Mouse (Mus musculus) erythroblast, adult 5-6 weeks (primary cell): ENCODE data around the gene Fdx1. TPM values are rescaled to one million over a fixed set of nuclear protein-coding genes. Genes with fewer than 3 reads are reported as not detected.

Source experiments
- ATAC-seq: replicated peaks from 2 replicates; pipeline ENCODE4 v1.8.0; 2016; ENCODE audit warnings: moderate number of reproducible peaks, mild to moderate bottlenecking, moderate TSS enrichment, inconsistent platforms; ENCODE audit not compliant: poor library complexity, low FRiP score, severe bottlenecking
- total RNA-seq, 2 experiments: library from RNA; stranded (forward) in 1 of 2; stranded (reverse) in 1 of 2; fragments of 150-400 nt in 1 of 2; fragments of 200-764, 138-1000 nt in 1 of 2; gene quantifications; 2 replicates each; pipeline versions ENCODE4 v1.2.3 to v1.2.4; 2015 to 2017; ENCODE audit warnings: low replicate concordance in 2 of 2

Gene Fdx1
- total RNA-seq (2015; ENCODE audit: low replicate concordance) (2.3 TPM in 1 of 2 replicates, not detected in the other), total RNA-seq (2017; ENCODE audit: low replicate concordance) (1.1 and 1.7 TPM in 2 replicates)

DNA sequence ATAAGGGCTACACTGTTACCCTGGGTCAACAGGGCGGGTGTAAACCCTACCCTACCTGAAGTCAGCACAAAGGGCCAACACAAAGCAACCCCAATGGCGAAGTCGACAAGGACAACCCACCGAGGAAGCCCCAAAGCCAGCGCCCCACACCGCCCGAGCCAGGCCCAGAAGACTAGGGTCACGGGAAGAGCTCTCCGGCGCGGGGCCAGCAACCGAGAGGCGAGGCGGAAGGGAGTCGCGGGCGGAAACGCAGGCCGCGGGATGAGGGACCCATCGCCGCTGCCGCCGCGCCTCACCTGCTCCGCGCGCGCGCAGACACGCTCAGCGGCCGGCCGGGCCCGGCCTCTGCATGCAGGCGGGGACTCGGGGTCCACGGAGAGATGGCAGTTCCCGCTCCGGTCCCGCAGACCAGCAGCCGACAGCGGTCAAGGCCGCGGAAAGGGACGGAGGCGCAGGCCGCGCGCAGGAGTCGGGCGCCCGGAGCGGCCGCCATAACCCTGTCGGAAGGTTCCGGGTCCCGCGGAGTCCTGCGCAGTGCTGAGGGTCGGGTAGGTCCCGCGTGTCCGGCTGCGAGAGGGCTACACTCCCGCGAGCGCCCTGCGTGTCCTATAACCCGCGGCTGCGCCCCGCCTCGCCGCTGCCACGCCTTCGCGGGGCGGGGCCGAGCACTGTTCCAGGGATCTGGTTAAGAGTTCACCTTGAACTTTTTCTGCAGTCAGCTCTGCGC is at the start of gene Fdx1:
Fdx1 (minus strand) TSS at position 582 of the 727 bp plus-strand sequence.
- no peak for ATAC-seq

DNA sequence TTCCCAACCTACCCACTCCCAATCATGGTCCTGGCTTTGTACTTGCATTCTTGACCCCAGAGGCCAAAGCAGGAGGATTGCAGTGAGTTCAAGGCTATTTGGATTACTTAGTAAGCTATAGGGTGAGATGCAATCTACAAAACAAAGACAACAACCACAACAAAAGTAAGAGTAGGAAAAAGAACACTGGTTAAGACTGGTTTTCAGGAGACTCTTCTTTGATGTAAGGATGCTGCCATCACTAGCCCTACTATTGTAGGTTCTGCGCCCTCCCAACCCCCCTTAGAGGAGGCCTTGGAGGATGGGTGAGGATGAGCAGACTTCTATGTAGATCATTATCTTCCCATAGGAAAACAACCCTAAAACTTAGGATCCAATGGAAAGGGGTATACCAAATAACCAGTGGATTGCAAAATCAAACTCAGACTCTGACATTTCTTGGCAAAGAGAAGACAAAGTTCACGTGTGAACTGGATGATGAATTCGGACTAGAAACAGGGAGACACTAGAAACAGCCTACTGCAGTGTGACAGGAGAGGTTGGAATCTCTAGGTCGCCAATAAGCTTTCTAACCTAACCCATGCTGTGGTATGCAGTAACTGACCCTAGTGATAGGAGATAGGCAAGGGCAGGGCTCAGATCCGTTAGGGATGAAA is 49.6 kb upstream of the Fdx1 start:
- ATAC-seq: no peak

GRCm38 (mm10) chr9:52012311-52012710 is 49.0 kb upstream of the Fdx1 start:
- no peak for ATAC-seq

GRCm38 (mm10) chr9:52008511-52008910 is 45.2 kb upstream of the Fdx1 start:
- ATAC-seq: no peak

GRCm38 (mm10) chr9:52007341-52007740 is 44.0 kb upstream of the Fdx1 start:
- no peak for ATAC-seq

DNA sequence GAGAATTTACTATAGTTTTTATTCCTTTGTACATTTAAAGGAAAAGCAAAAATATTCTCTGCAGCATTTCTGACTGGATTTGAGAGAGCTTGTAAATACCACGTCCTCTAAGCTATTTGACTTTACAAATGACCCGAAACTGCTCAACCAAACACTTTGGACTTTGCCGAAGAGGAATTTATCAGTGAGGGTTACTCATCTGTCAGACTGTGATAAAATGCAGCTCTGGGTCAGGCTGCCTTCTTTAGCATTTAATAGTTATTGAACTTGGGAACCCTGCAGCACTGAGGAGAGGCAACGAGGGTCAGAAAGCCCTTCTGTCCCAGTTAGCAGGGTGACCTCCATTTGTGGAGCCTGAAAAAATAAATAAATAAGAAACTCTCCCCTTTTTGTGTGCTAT is 40.1 kb upstream of the Fdx1 start:
- no peak for ATAC-seq

- no peak for ATAC-seq
Observed at GRCm38 (mm10) chr9:51995331-51996099, 32.2 kb upstream of the Fdx1 start.

DNA sequence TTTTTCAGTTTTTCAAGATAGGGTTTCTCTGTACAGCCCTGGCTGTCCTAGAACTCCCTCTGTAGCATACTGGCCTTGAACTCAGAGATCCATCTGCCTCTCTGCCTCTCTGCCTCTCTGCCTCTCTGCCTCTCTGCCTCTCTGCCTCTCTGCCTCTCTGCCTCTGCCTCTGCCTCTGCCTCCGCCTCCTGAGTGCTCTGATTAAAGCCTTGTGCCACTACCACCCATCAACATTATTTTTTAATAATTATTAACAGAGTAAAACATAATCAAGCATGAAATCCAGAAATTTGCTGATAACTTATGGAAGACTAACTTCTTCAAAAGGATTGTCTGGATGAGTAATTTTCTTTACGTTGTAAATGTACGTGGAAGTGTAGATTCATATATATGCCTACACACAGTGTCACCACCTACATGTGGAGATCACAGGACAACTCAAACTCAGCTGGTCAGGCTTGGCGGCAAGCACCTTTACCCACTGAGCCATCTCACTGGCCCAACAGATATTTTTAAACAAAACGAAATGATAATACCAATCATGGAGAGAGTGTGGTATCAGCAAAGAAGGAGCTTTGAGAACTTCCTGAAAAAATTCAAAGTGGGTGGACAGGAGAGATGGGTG is 31.4 kb upstream of the Fdx1 start:
- no peak for ATAC-seq

- ATAC-seq: no peak
Observed at GRCm38 (mm10) chr9:51993486-51994275, 30.3 kb upstream of the Fdx1 start.

GRCm38 (mm10) chr9:51991241-51991876 is 28.0 kb upstream of the Fdx1 start:
- ATAC-seq: no peak

GRCm38 (mm10) chr9:51990828-51991227 is 27.5 kb upstream of the Fdx1 start:
- no peak for ATAC-seq

DNA sequence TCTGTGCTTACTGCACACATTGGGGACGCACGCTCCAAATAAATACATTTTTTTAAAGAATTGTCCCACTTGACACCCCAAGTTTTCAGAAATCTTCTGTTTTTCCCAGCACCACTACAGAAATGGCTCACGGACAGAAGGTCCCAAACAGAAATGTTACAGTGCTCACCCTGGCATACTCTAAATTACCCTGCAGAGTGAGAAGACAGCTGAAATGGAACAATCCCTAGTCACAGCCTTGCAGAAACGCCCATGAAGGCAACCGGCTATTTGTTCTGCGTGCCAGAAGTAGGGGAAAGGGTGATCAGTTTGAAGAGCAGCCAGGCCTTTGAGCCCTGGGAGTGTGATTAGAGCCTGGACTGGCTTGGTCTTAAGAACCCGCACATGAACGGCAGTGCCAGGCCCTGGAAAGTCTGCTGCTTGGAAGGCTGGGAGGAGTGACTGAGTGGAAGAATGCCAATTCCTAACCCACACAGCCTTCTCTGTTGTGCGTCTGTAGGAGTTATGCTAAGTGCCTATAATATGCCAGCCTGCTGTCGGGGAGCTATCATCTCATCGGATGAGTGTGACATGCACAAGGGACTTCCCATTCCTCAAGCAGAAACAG is 22.2 kb upstream of the Fdx1 start:
- ATAC-seq: no peak

GRCm38 (mm10) chr9:51981131-51981530 is 17.8 kb upstream of the Fdx1 start:
- ATAC-seq: no peak

- ATAC-seq: no peak
Observed at GRCm38 (mm10) chr9:51979301-51979700, 15.9 kb upstream of the Fdx1 start.

DNA sequence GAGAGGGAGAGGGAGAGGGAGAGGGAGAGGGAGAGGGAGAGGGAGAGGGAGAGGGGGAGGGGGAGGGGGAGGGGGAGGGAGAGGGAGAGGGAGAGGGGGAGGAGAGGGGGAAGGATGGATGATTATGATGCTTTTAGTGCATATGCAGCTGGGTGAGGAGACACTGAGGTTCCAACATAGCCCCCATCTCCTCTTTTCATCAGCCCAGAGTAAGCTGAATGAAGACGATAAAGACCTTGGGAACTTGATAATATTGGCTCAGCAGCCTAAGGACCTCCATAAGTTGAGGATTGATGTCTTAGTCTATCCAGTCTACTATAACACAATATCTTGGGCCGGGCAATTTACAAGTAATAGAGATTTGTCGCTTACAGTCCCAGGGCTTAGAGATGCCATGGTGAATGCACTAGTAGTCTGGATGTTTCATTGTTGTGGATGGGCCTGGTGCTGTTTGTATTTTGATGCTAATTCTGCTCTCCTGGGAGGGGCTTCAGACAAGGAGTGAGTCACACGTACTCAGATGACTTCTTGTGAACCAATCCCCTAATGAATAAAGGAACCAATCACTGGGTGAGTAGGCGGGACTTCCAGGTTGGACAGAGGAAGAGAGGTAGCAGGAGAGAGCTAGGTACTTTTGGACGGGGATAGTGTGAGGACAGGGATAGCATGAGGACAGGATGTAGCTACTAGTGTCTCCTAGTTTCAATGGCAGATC is 15.3 kb upstream of the Fdx1 start:
- ATAC-seq: 0 out of 2 replicates have a peak, but pooled peaks have one; percentile 39

- peak; percentile 75; the same call in 1 of the 2 replicates for ATAC-seq
Observed at GRCm38 (mm10) chr9:51977439-51978000, 14.2 kb upstream of the Fdx1 start.

- ATAC-seq: no peak
Observed at GRCm38 (mm10) chr9:51974871-51975270, 11.5 kb upstream of the Fdx1 start.

GRCm38 (mm10) chr9:51973846-51974245 is 10.5 kb upstream of the Fdx1 start:
- ATAC-seq: no peak
